Mouse (Mus musculus) CH12.LX (cell line): ENCODE results near the gene Wdr90. TPM values are rescaled to one million over a fixed set of nuclear protein-coding genes. Genes with fewer than 3 reads are reported as not detected.

Experiments
- DNase-seq: peaks from one replicate; pipeline ENCODE4 v3.0.0-alpha.2; 2013; ENCODE audit errors: extremely low read depth
- H3K27ac ChIP-seq: 2 replicates; pipeline ENCODE4 v1.5.1; 2012; ENCODE audit warnings: low read depth, mild to moderate bottlenecking, control low read depth, moderate library complexity; ENCODE audit not compliant: insufficient read depth
- H3K27me3 ChIP-seq: replicated peaks from 2 replicates; pipeline ENCODE3; 2012; ENCODE audit warnings: inconsistent platforms
- H3K36me3 ChIP-seq, 2 experiments: replicated peaks in 1 of 2; 2 replicates each; pipeline versions ENCODE3 to v1.6.1; 2012; ENCODE audit warnings: inconsistent platforms in 1 of 2, low read length in 1 of 2, mild to moderate bottlenecking in 1 of 2, mixed read lengths in 1 of 2, moderate library complexity in 1 of 2; ENCODE audit not compliant: control insufficient read depth in 1 of 2, insufficient read depth in 1 of 2
- H3K4me1 ChIP-seq, 2 experiments: 2 replicates each; pipeline ENCODE4 v1.6.1; 2012; ENCODE audit warnings: inconsistent platforms in 1 of 2, moderate library complexity in 1 of 2; ENCODE audit not compliant: insufficient read depth in 2 of 2, control insufficient read depth in 1 of 2
- H3K4me2 ChIP-seq: 2 replicates; pipeline ENCODE4 v1.6.1; 2012; ENCODE audit warnings: low read depth, mild to moderate bottlenecking, control low read depth; ENCODE audit not compliant: poor library complexity, insufficient read depth, severe bottlenecking
- H3K4me3 ChIP-seq, 3 experiments: fragments of 150-350 bp in 1 of 3; sonication (generic) in 1 of 3; replicated peaks in 1 of 3; 2 replicates each; pipeline versions ENCODE3 to v1.5.1; 2011 to 2012; ENCODE audit warnings: low read depth in 2 of 3, low read length in 2 of 3, mild to moderate bottlenecking in 2 of 3, moderate library complexity in 2 of 3, control low read depth in 1 of 3, improper control_type of control experiment in 1 of 3, inconsistent platforms in 1 of 3, mixed read lengths in 1 of 3; ENCODE audit not compliant: poor library complexity in 1 of 3
- H3K79me2 ChIP-seq: replicated peaks from 2 replicates; pipeline ENCODE4 v1.6.1; 2012; ENCODE audit warnings: mild to moderate bottlenecking, moderate library complexity; ENCODE audit not compliant: control insufficient read depth, poor library complexity, insufficient read depth, severe bottlenecking; ENCODE audit errors: extremely low read depth
- H3K9ac ChIP-seq: 2 replicates; pipeline ENCODE4 v1.6.1; 2012; ENCODE audit warnings: low read depth, mild to moderate bottlenecking, control low read depth, moderate library complexity; ENCODE audit not compliant: insufficient read depth
- H3K9me3 ChIP-seq: replicated peaks from 2 replicates; pipeline ENCODE3; 2012; ENCODE audit warnings: low read length, inconsistent platforms, mixed read lengths
- CHD2 ChIP-seq: IDR thresholded peaks from 2 replicates; pipeline ENCODE4 v1.6.1; 2011; ENCODE audit warnings: low read length, improper control_type of control experiment
- ELF1 ChIP-seq: IDR thresholded peaks from 2 replicates; pipeline ENCODE4 v1.6.1; 2014; ENCODE audit warnings: low read depth, mild to moderate bottlenecking, inconsistent platforms, low read length, improper control_type of control experiment
- EP300 ChIP-seq: IDR thresholded peaks from 2 replicates; pipeline ENCODE4 v1.6.1; 2011; ENCODE audit warnings: low read length, improper control_type of control experiment
- ETS1 ChIP-seq: conservative IDR thresholded peaks from 2 replicates; pipeline ENCODE4 v1.6.1; 2012; ENCODE audit warnings: low read depth, mild to moderate bottlenecking, inconsistent platforms, low read length, improper control_type of control experiment, moderate library complexity
- GABPA ChIP-seq: IDR thresholded peaks from 2 replicates; pipeline ENCODE4 v1.6.1; 2012; ENCODE audit warnings: low read depth, low read length, improper control_type of control experiment, inconsistent platforms; ENCODE audit not compliant: insufficient replicate concordance
- JUND ChIP-seq: conservative IDR thresholded peaks from 2 replicates; pipeline ENCODE4 v1.6.1; 2011; ENCODE audit warnings: low read depth, low read length, improper control_type of control experiment
- MAZ ChIP-seq: IDR thresholded peaks from 2 replicates; pipeline ENCODE4 v1.6.1; 2012; ENCODE audit warnings: low read depth, mild to moderate bottlenecking, inconsistent platforms, low read length, improper control_type of control experiment, moderate library complexity
- MEF2A ChIP-seq: IDR thresholded peaks from 2 replicates; pipeline ENCODE4 v1.6.1; 2014; ENCODE audit warnings: low read depth, mild to moderate bottlenecking, inconsistent platforms, low read length, improper control_type of control experiment, borderline replicate concordance
- MXI1 ChIP-seq: IDR thresholded peaks from 2 replicates; pipeline ENCODE4 v1.6.1; 2011; ENCODE audit warnings: mild to moderate bottlenecking, low read depth, low read length, improper control_type of control experiment
- NRF1 ChIP-seq: IDR thresholded peaks from 2 replicates; pipeline ENCODE4 v1.6.1; 2014; ENCODE audit warnings: low read depth, mild to moderate bottlenecking, inconsistent platforms, low read length, improper control_type of control experiment, moderate library complexity
- PAX5 ChIP-seq: IDR thresholded peaks from 2 replicates; pipeline ENCODE4 v1.6.1; 2012; ENCODE audit warnings: low read length, inconsistent platforms, mixed read lengths
- POLR2A ChIP-seq: IDR thresholded peaks from 2 replicates; pipeline ENCODE4 v1.6.1; 2011; ENCODE audit warnings: low read depth, mild to moderate bottlenecking, improper control_type of control experiment, low read length
- RAD21 ChIP-seq: IDR thresholded peaks from 2 replicates; pipeline ENCODE4 v1.6.1; 2011; ENCODE audit warnings: low read depth, mild to moderate bottlenecking, low read length, improper control_type of control experiment, moderate library complexity
- TCF12 ChIP-seq: IDR thresholded peaks from 2 replicates; pipeline ENCODE4 v1.6.1; 2014; ENCODE audit warnings: low read depth, mild to moderate bottlenecking, inconsistent platforms, low read length, improper control_type of control experiment
- USF2 ChIP-seq: conservative IDR thresholded peaks from 2 replicates; pipeline ENCODE4 v1.6.1; 2011; ENCODE audit warnings: low read depth, low read length, improper control_type of control experiment
- ZC3H11A ChIP-seq: IDR thresholded peaks from 2 replicates; pipeline ENCODE4 v1.6.1; 2012; ENCODE audit warnings: low read depth, mild to moderate bottlenecking, inconsistent platforms, low read length, improper control_type of control experiment
- dilution Hi-C: fragments of 300-500 bp; cut with MboI; formaldehyde crosslinking; loops from 2 replicates; pipeline ENCODE4 v1.14.3; 2020; ENCODE audit warnings: low sequenced_read_pairs; ENCODE audit not compliant: extremely low pct_unique_long_range_greater_than_20kb, extremely low pct_ligation_motif_present
- in situ Hi-C: fragments of 300-500 bp; cut with MboI; formaldehyde crosslinking; loops from 3 replicates; pipeline ENCODE4 v1.14.3; 2019; ENCODE audit warnings: low sequenced_read_pairs, low pct_ligation_motif_present, low pct_unique_long_range_greater_than_20kb, mixed read lengths
- polyA plus RNA-seq: library from polyadenylated mRNA; unstranded; fragments of >175 nt; gene quantifications from 2 replicates; pipeline ENCODE4 v1.2.1, GENCODE M21; 2012; ENCODE audit warnings: low read depth; ENCODE audit not compliant: insufficient read length
- total RNA-seq, 2 experiments: library from RNA; depleted of rRNA; stranded (reverse); fragments of 300-350 nt in 1 of 2; fragments of >200 nt in 1 of 2; gene quantifications; 2 replicates each; pipeline ENCODE4 v1.2.3; 2012 to 2014

Gene Wdr90
- total and polyA plus RNA-seq, 3 experiments, result 16.0 to 38.0 (median 23.8) TPM

GRCm38 (mm10) chr17:25880196-25880910 is 19.1 kb upstream of the Wdr90 start, which contains the start of gene Wfikkn1:
Gene Wfikkn1, minus strand, starts transcription at chr17:25880858.
- H3K27ac ChIP-seq, result no peak within 1 kb of the TSS
- no peak for DNase-seq
- peaks cover 4 to 11% of the 10 kb centered on the region in 2 experiments for H3K4me1 ChIP-seq
- TF ChIP-seq NRF1, result no peak
- no peak for TF ChIP-seq GABPA
- TF ChIP-seq MXI1, result no peak
- TF ChIP-seq EP300, result no peak
- no peak for TF ChIP-seq USF2
- no peak for TF ChIP-seq JUND
- TF ChIP-seq MEF2A, result no peak
- no peak for TF ChIP-seq MAZ
- TF ChIP-seq RAD21, result no peak
- no peak for TF ChIP-seq TCF12
- no peak for TF ChIP-seq POLR2A
- TF ChIP-seq ETS1, result no peak
- no peak for TF ChIP-seq ELF1
- TF ChIP-seq PAX5, result no peak
- no peak for TF ChIP-seq ZC3H11A
- TF ChIP-seq CHD2, result no peak
- H3K36me3 ChIP-seq, result peaks cover 60 to 87% of the 10 kb centered on the region in 2 experiments
- H3K4me2 ChIP-seq, result no peak within 1 kb of the TSS
- dilution Hi-C loops (no loop called here), in situ Hi-C loops (loop anchor here (5.0 kb wide), 3 partner anchors 37 to 212 kb away; partner anchors contain the start of genes Decr2 and Rab40c)
- no peaks in the 10 kb centered on the region for H3K27me3 ChIP-seq
- H3K4me3 ChIP-seq, result no peak within 1 kb of the TSS
- no peak within 1 kb of the TSS for H3K9ac ChIP-seq
- H3K9me3 ChIP-seq, result no peaks in the 10 kb centered on the region
- H3K79me2 ChIP-seq, result no peaks in the 10 kb centered on the region

GRCm38 (mm10) chr17:25879750-25880149 is 18.4 kb upstream of the Wdr90 start:
- H3K4me1 ChIP-seq, result peaks cover 4 to 11% of the 10 kb centered on the region in 2 experiments
- no peak overlapping the region for H3K4me3 ChIP-seq
- in situ Hi-C loops (loop anchor here (5.0 kb wide), 3 partner anchors 38 to 213 kb away; partner anchors contain the start of genes Decr2 and Rab40c), dilution Hi-C loops (no loop called here)
- H3K79me2 ChIP-seq, result no peaks in the 10 kb centered on the region
- TF ChIP-seq USF2, result no peak
- no peak overlapping the region for H3K9ac ChIP-seq
- H3K9me3 ChIP-seq, result no peaks in the 10 kb centered on the region
- H3K4me2 ChIP-seq, result no peak overlapping the region
- H3K36me3 ChIP-seq, result peaks cover 56 to 81% of the 10 kb centered on the region in 2 experiments
- no peaks in the 10 kb centered on the region for H3K27me3 ChIP-seq
- DNase-seq, result no peak
- H3K27ac ChIP-seq, result no peak overlapping the region
